Mouse (Mus musculus) lung, adult 2 months (tissue): Measurements from ENCODE around the gene Slc43a2.

Experiments used
- CTCF ChIP-seq: fragments of 200-500 bp; IDR thresholded peaks from 2 replicates; pipeline ENCODE4 v1.5.1; 2011; ENCODE audit warnings: mild to moderate bottlenecking, low read length, control low read depth; ENCODE audit not compliant: insufficient read depth
- POLR2A ChIP-seq: fragments of 200-500 bp; IDR thresholded peaks from 2 replicates; pipeline ENCODE4 v1.6.1; 2011; ENCODE audit warnings: low read depth, mild to moderate bottlenecking, control low read depth, low read length, borderline replicate concordance; ENCODE audit errors: extremely low read depth

DNA sequence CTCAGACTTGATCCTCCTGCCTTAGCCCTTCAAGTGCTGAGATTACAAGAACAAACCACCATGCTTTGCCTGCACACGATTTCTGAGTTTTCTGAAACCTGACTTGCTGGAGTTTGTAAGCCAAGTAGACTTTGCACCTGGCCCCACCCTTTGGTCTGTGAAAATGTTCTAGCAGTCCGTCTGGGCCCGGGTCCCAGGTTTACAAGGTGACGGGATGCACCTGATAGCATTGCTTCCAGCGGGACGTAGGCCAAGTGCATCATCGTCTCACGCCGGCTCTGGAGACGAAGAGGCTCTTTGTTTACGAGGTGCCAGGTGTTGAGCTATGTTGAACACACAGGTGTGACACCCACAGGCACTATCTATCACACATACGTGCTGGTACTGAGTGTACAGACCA, 37.5 kb downstream of the Slc43a2 start:
- TF ChIP-seq CTCF (no peak), POLR2A (no peak)
